ENCODE assay signal across 8 mouse cellular contexts in genomic region chr17:71309711-71310485, GRCm38 (mm10). TPM values are rescaled to one million over a fixed set of nuclear protein-coding genes. Genes with fewer than 3 reads are reported as not detected.
DNase-seq lines count a peak whose midpoint lies in the region; ATAC-seq lines count a peak whose summit lies in the region.

No protein-coding gene starts in this region.

- intact Hi-C loops in heart, postnatal 36 days (cut with DNase I): loop anchor here (2.0 to 5.0 kb wide), 2 partner anchors 57 to 83 kb away; no protein-coding TSS in a partner anchor

- no peak for DNase-seq in lung, postnatal 14 days
- DNase-seq in embryo, embryonic 11.5 days (ENCODE audit: low read depth, low spot score): peak; percentile 17
- DNase-seq in heart, postnatal 36 days: peak; percentile 28 to 53
- DNase-seq in ovary, postnatal 10 days (ENCODE audit: low spot score): no peak
- DNase-seq in adrenal gland, postnatal 14 days: no peak

- 8% methylated on average over 23 of the region's 23 CpGs for WGBS in lung, embryonic 16.5 days
- 32% methylated on average over 23 of the region's 23 CpGs for WGBS in macrophage (ENCODE audit: missing documents)

- H3K36me3 ChIP-seq in lung, embryonic 16.5 days (ENCODE audit: control insufficient read depth, insufficient read depth, low read length): no peaks in the 10 kb centered on the region
- no peaks in the 10 kb centered on the region for H3K36me3 ChIP-seq in macrophage (ENCODE audit: inconsistent target)

- peak overlapping the region; percentile 66 for H3K4me3 ChIP-seq in lung, embryonic 16.5 days (ENCODE audit: low read length)
- H3K4me3 ChIP-seq in macrophage (ENCODE audit: inconsistent target): peak overlapping the region; percentile 61

- H3K4me2 ChIP-seq in lung, embryonic 16.5 days (ENCODE audit: low read depth, low read length): peak overlapping the region; percentile 100

- peak overlapping the region; percentile 70 for H3K9ac ChIP-seq in lung, embryonic 16.5 days (ENCODE audit: low read length)

- H3K9me3 ChIP-seq in lung, embryonic 16.5 days (ENCODE audit: control insufficient read depth, low read length): no peaks in the 10 kb centered on the region

- ATAC-seq in lung, embryonic 16.5 days (ENCODE audit: low read depth): no peak; the same call in 1 of the 2 replicates
- no peak for ATAC-seq in cerebellum, adult (ENCODE audit: insufficient number of reproducible peaks, low FRiP score, low TSS enrichment)

- no peak overlapping the region for H3K27ac ChIP-seq in lung, embryonic 16.5 days (ENCODE audit: low read length)
- peak overlapping the region; percentile 57 for H3K27ac ChIP-seq in macrophage

- peaks cover 40% of the 10 kb centered on the region for H3K27me3 ChIP-seq in lung, embryonic 16.5 days (ENCODE audit: control insufficient read depth, insufficient read depth, low read depth, low read length)

- H3K4me1 ChIP-seq in lung, embryonic 16.5 days (replicated peaks; ENCODE audit: control insufficient read depth, insufficient read depth, low read length): peaks cover 12% of the 10 kb centered on the region

- peaks cover 57% of the 10 kb centered on the region for H3K79me2 ChIP-seq in macrophage (ENCODE audit: inconsistent target)

RNA-seq across cellular contexts. Expression of gene Emilin2, which starts 1.9 kb away (rescaled TPM):
- 5.2 and 7.0 TPM in 2 replicates for polyA plus RNA-seq in lung, embryonic 16.5 days (2015; fragmentation: Nextera tagmentation; extraction: Ambion mirVana)
- 10 to 100 TPM; 53.7 to 67.6 TPM for total RNA-seq in heart, postnatal 36 days (2021)
- total RNA-seq in macrophage (2018; cell fraction: chromatin; rRNA removed): 100 to 1,000 TPM in 1 of 26 experiments, 10 to 100 TPM in 25; 14.5 to 104 (median 41.1) TPM
- total RNA-seq in macrophage (2018; cell fraction: cytosol; rRNA removed): 10 to 100 TPM; 30.7 to 80.5 (median 44.7) TPM
- 100 to 1,000 TPM in 13 of 26 experiments, 10 to 100 TPM in 13; 46.7 to 189 (median 99.7) TPM for total RNA-seq in macrophage (2018; cell fraction: nucleus; rRNA removed)
- polyA plus RNA-seq in macrophage (2018): 41.3 to 106 TPM (median 76.2 TPM) in 3 replicates
- total RNA-seq in adrenal gland, postnatal 14 days (2021): 9.2 and 9.4 TPM in 2 replicates

Comparison
In these comparisons a context has a peak if more than half of its experiments do, and no peak if none do; other contexts are left out.
1. DNase-seq: peak in embryo, embryonic 11.5 days (single experiment) and heart, postnatal 36 days (2 of 2); none in lung, postnatal 14 days (single experiment), ovary, postnatal 10 days (single experiment) and adrenal gland, postnatal 14 days (single experiment).